Mouse (Mus musculus): ENCODE measurements around the gene Jph4. TPM values are rescaled to one million over a fixed set of nuclear protein-coding genes. Genes with fewer than 3 reads are reported as not detected.

Jph4 gene
- total and polyA plus RNA-seq, 3 experiments: not detected

DNA sequence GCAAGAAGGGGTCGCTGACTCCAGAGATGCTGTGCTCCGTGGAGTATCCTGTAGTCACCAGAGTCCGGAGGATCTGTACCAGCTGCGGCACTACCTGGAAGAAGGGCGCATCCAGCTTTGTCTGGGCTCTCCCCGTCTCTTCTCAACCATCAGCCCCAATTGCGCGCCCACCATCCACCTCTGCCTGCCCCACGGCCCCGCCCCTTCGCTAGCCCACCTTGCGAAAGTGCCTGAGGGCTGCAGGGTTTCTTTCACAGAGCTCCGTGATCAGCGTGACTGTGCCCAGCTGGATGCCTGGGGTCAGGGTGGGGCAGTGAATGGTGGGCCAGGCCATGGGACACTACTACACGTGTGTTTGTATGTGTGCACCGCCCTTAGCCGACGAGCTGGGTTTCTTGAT is 12.4 kb downstream of the Jph4 start:
- no peak for TF ChIP-seq MAFK (IDR thresholded peaks at IDR 0.05; ENCODE audit: borderline replicate concordance, low read depth, low read length)
- no peak for TF ChIP-seq SIN3A (IDR thresholded peaks at IDR 0.05; ENCODE audit: low read length)
- no peak for TF ChIP-seq POLR2AphosphoS5 (IDR thresholded peaks at IDR 0.05; ENCODE audit: borderline replicate concordance, low read depth, low read length)
- TF ChIP-seq JUND (IDR thresholded peaks at IDR 0.05; ENCODE audit: low read depth, low read length): no peak
- no peak for TF ChIP-seq EP300 (IDR thresholded peaks at IDR 0.05; ENCODE audit: low read depth in 1 of 2, low read length in 2 of 2)
- no peak for TF ChIP-seq NELFE (IDR thresholded peaks at IDR 0.05; ENCODE audit: low read depth, low read length)
- no peak for TF ChIP-seq MAZ (IDR thresholded peaks at IDR 0.05; ENCODE audit: low read depth, low read length)
- TF ChIP-seq SMC3 (IDR thresholded peaks at IDR 0.05; ENCODE audit: low read depth, low read length): no peak
- no peak for TF ChIP-seq MEF2A (IDR thresholded peaks at IDR 0.05; ENCODE audit: extremely low read depth, insufficient replicate concordance, low read depth, low read length, poor library complexity, severe bottlenecking)
- TF ChIP-seq TAL1 (IDR thresholded peaks at IDR 0.05; ENCODE audit: low read length): no peak
- no peak for TF ChIP-seq RAD21 (IDR thresholded peaks at IDR 0.05; ENCODE audit: low read depth, low read length)
- TF ChIP-seq KAT2A (conservative IDR thresholded peaks at IDR 0.05; ENCODE audit: low read depth, low read length): no peak
- H3K79me2 ChIP-seq (ENCODE audit: control insufficient read depth, insufficient read depth, low read length, poor library complexity): peaks cover 2% of the 10 kb centered on the region; the same call in 1 of the 2 replicates
- no peaks in the 10 kb centered on the region for H3K27me3 ChIP-seq (ENCODE audit: control insufficient read depth in 1 of 2, insufficient read depth in 2 of 2, low read length in 2 of 2)
- H3K27ac ChIP-seq (ENCODE audit: control insufficient read depth, low read depth, low read length): no peak overlapping the region
- no peaks in the 10 kb centered on the region for H3K9me3 ChIP-seq (replicated peaks; ENCODE audit: insufficient read depth, low read length)
- no peak for DNase-seq (ENCODE audit: low read depth, low spot score)
- H3K4me1 ChIP-seq (ENCODE audit: control insufficient read depth in 1 of 2, insufficient read depth in 2 of 2, low read length in 2 of 2): peaks cover 6 to 10% of the 10 kb centered on the region in 2 experiments
- no peak overlapping the region for H3K9ac ChIP-seq (ENCODE audit: control insufficient read depth, low read depth, low read length, poor library complexity, severe bottlenecking)
- H3K36me3 ChIP-seq (ENCODE audit: control insufficient read depth in 1 of 2, insufficient read depth in 2 of 2, low read length in 2 of 2): peaks cover 0 to 5% of the 10 kb centered on the region in 2 experiments; a peak in 2 of 4 replicates
- no peak overlapping the region for H3K4me3 ChIP-seq (ENCODE audit: control insufficient read depth in 1 of 2, insufficient read depth in 1 of 2, low read depth in 2 of 2, low read length in 2 of 2)

DNA sequence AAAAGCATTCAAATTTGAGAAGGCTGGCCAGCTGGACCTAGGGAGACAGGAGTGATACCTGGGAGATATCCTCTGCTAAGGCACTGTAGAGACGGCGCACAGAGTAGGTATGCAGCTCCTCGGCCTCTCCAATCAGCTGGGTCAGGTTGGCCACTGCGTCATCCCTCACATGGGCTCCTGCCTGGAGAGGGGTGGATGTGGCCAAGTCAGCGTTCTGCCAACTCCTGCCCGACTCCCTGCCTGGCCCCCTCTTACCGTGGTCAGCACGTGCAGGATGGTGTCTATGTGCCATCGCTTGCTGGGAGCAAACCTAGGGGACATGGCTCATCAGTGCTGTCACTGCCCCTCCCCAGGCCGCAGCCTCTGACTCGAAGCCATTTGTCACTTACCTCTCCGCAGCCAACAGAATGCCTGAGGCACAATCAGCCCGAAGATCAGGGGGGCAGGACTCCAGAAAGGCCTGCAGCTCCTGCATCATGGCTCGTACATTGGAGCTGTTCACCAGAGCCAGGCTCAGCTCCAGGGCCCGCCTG is 14.4 kb downstream of the Jph4 start:
- Histone ChIP-seq H3K9me3 (replicated peaks; ENCODE audit: insufficient read depth, low read length) (no peaks in the 10 kb centered on the region), H3K4me1 (ENCODE audit: control insufficient read depth in 1 of 2, insufficient read depth in 2 of 2, low read length in 2 of 2) (peaks cover 6 to 10% of the 10 kb centered on the region in 2 experiments), H3K27me3 (ENCODE audit: control insufficient read depth in 1 of 2, insufficient read depth in 2 of 2, low read length in 2 of 2) (no peaks in the 10 kb centered on the region), H3K36me3 (ENCODE audit: control insufficient read depth in 1 of 2, insufficient read depth in 2 of 2, low read length in 2 of 2) (peaks cover 0 to 5% of the 10 kb centered on the region in 2 experiments; a peak in 2 of 4 replicates), H3K79me2 (ENCODE audit: control insufficient read depth, insufficient read depth, low read length, poor library complexity) (peaks cover 2% of the 10 kb centered on the region; the same call in 1 of the 2 replicates), H3K4me3 (ENCODE audit: control insufficient read depth in 1 of 2, insufficient read depth in 1 of 2, low read depth in 2 of 2, low read length in 2 of 2) (no peak overlapping the region), H3K9ac (ENCODE audit: control insufficient read depth, low read depth, low read length, poor library complexity, severe bottlenecking) (no peak overlapping the region), H3K27ac (ENCODE audit: control insufficient read depth, low read depth, low read length) (no peak overlapping the region)
- no peak for DNase-seq (ENCODE audit: low read depth, low spot score)
- TF ChIP-seq E2F4 (IDR thresholded peaks at IDR 0.05; ENCODE audit: borderline replicate concordance, low read depth, low read length) (no peak), MAFK (IDR thresholded peaks at IDR 0.05; ENCODE audit: borderline replicate concordance, low read depth, low read length) (no peak), CTCF (IDR thresholded peaks at IDR 0.05 in 2 of 3, conservative IDR thresholded peaks at IDR 0.05 in 1 of 3; ENCODE audit: control insufficient read depth in 1 of 3, insufficient read depth in 1 of 3, low read depth in 2 of 3, low read length in 3 of 3, poor library complexity in 1 of 3, severe bottlenecking in 1 of 3) (no peak), TBP (IDR thresholded peaks at IDR 0.05; ENCODE audit: low read depth, low read length) (no peak), SMC3 (IDR thresholded peaks at IDR 0.05; ENCODE audit: low read depth, low read length) (no peak)

Measured in MEL (cell line).